Mouse (Mus musculus) gonadal fat pad, adult 2 months (tissue): ENCODE measurements around the gene Fam161b. TPM values are rescaled to one million over a fixed set of nuclear protein-coding genes. Genes with fewer than 3 reads are reported as not detected.
"Not testable (repeated sequence)": the region's sequence is repeated elsewhere in the genome, so short reads cannot be mapped to it uniquely, and the experiment has no call there.

Experiments
- DNase-seq: peaks from one replicate; pipeline ENCODE4 v3.0.0-alpha.2; 2012; ENCODE audit warnings: low read depth
- polyA plus RNA-seq: library from polyadenylated mRNA; depleted of rRNA; stranded (reverse); fragments of >200 nt; gene quantifications from 2 replicates; pipeline ENCODE4 v1.2.3, GENCODE M21; 2012

Fam161b gene
- polyA plus RNA-seq, 1 experiment, result 1.2 TPM

GRCm38 (mm10) chr12:84382369-84382768 is 20.7 kb upstream of the Fam161b start:
- DNase-seq, result no peak

GRCm38 (mm10) chr12:84373831-84374481 is 12.3 kb upstream of the Fam161b start:
- no peak for DNase-seq

- no peak for DNase-seq
These were observed 10.0 kb upstream of the Fam161b start for GRCm38 (mm10) chr12:84371647-84372046.

GRCm38 (mm10) chr12:84366971-84367370 is 5.3 kb upstream of the Fam161b start:
- no peak for DNase-seq

GRCm38 (mm10) chr12:84365137-84365536 is 3.5 kb upstream of the Fam161b start:
- peak; percentile 93 for DNase-seq

- DNase-seq, result no peak
These were observed 2.7 kb upstream of the Fam161b start for GRCm38 (mm10) chr12:84364291-84364690.

GRCm38 (mm10) chr12:84362872-84363271 is 1.2 kb upstream of the Fam161b start:
- peak; percentile 90 for DNase-seq

GRCm38 (mm10) chr12:84358699-84359098 is 2.9 kb downstream of the Fam161b start:
- DNase-seq, result not testable (repeated sequence)

- DNase-seq, result no peak
These were observed 14.4 kb downstream of the Fam161b start for GRCm38 (mm10) chr12:84347192-84347591.

GRCm38 (mm10) chr12:84336963-84337625 is 24.5 kb downstream of the Fam161b start:
- DNase-seq, result no peak

- no peak for DNase-seq
These were observed 34.5 kb downstream of the Fam161b start for GRCm38 (mm10) chr12:84327111-84327512.

- DNase-seq, result no peak
These were observed 44.7 kb downstream of the Fam161b start, which contains the start of gene Zfp410 for GRCm38 (mm10) chr12:84316721-84317621. TSS of gene Zfp410 (plus strand) at chr12:84316852.

GRCm38 (mm10) chr12:84316006-84316405 is 45.6 kb downstream of the Fam161b start:
- no peak for DNase-seq

GRCm38 (mm10) chr12:84311306-84311705 is 50.3 kb downstream of the Fam161b start:
- DNase-seq, result no peak

GRCm38 (mm10) chr12:84304554-84304953 is 57.1 kb downstream of the Fam161b start:
- no peak for DNase-seq

GRCm38 (mm10) chr12:84304101-84304500 is 57.5 kb downstream of the Fam161b start:
- no peak for DNase-seq

GRCm38 (mm10) chr12:84299265-84299664 is 62.4 kb downstream of the Fam161b start:
- no peak for DNase-seq

- no peak for DNase-seq
These were observed 63.8 kb downstream of the Fam161b start for GRCm38 (mm10) chr12:84297851-84298250.
